Mouse (Mus musculus): ENCODE results near the gene Cnpy3. TPM values are rescaled to one million over a fixed set of nuclear protein-coding genes. Genes with fewer than 3 reads are reported as not detected.
A peak's percentile ranks its signal among the peaks of the same experiment; 100 is the strongest.

Gene Cnpy3
- polyA plus RNA-seq, 1 experiment from 2014 or later, result 110 TPM

DNA sequence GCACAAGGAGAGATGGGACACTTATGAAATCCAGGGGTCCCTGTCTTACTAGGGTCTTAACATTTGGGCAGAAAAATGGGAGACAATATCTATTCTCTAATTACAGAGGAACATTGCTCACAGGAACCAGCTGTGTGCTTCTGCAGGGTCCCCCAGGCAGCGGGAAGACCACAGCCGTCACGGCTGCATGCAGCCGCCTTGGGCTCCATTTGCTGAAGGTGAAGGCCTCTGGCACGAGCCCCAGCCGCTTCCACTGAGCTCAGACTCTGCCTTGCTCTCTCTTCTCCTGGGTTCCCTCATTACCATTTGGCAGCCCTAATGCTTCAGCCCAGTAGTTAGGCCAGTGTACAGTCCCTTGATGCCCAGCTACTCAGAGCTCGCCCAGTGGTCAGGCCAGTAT lies 30.9 kb downstream of the Cnpy3 start:
- in situ Hi-C loops (cut with MboI; ENCODE audit: low pct_unique_long_range_greater_than_20kb), result no loop called here
- ATAC-seq, result no peak
- no peaks in the 10 kb centered on the region for H3K27me3 ChIP-seq
- no peak for DNase-seq (ENCODE audit: low read depth, low spot score)
- ChIA-PET CTCF (no interaction called here), POLR2A (interaction anchor here (0.6 kb wide), 1 partner anchor 16 kb away, joined by 3 read pairs; the partner anchor contains the start of gene Ppp2r5d)
- no peak for TF ChIP-seq CTCF (IDR thresholded peaks at IDR 0.05)

DNA sequence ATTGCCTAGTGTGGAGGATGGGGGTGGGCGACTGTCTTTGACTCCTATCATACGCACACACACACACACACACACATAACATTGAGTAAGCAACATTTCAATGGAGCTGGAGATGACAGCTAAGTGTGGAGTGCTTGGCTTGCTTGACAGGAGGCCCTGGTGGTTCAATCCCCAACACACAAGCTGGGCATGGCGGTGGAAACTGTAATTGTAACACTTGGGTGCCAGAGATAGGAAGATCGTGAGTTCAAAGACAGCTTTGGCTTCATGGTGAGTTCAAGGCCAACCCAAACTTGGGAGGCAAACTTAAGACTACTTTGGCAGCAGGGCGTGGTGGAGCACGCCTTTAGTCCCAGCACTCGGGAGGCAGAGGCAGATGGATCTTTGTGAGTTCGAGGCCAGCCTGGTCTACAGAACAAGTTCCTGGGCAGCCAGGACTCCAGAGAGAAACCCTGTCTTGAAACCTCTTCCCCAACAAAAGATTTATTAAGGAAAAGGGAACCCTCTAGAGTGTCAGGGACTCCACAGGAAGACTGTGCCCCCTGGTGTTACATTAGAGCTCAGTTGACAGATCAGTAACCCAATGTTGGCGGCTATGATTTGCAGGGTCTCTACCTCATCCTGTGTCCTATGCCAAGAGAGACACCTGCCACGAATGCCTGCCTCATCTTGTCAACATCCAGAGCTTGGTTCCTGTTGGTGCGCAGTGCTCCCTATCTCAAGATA lies 37.1 kb downstream of the Cnpy3 start:
- ChIA-PET POLR2A (interaction anchor here (0.6 to 1.3 kb wide), 6 partner anchors 10 to 70 kb away, joined by 3 to 11 read pairs (median 4); partner anchors contain the start of genes Klhdc3 and Ppp2r5d), CTCF (interaction anchor here (1.1 to 3.2 kb wide), 3 partner anchors 9 to 70 kb away, joined by 3 to 21 read pairs (median 7); partner anchors contain the start of gene Mea1)
- no peak for DNase-seq (ENCODE audit: low read depth, low spot score)
- no peak for ATAC-seq
- no peaks in the 10 kb centered on the region for H3K27me3 ChIP-seq
- TF ChIP-seq CTCF (IDR thresholded peaks at IDR 0.05), result no peak
- in situ Hi-C loops (cut with MboI; ENCODE audit: low pct_unique_long_range_greater_than_20kb), result loop anchor here (5.0 kb wide), 1 partner anchor 63 kb away; the partner anchor contains the start of gene Cul7

DNA sequence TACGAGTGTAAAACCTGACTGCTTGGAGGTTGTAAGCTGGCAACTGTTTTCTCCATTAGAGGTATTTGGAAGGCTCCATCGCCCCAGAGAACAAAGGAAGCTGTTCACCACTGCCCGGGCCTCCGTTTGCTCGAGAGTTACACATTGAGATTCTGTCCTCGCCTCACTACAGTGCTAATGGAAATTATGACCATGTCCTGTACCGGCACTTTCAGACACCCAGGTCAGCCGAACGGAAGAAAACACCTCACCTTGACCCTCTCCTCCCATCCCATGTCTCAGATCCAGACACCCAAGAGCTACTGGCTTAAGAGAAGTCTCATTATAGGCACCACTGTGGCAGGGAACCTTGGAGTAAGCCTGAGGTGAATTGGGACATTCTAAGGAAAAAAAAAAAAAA lies 38.2 kb downstream of the Cnpy3 start:
- DNase-seq (ENCODE audit: low read depth, low spot score), result no peak
- ChIA-PET POLR2A (interaction anchor here (1.2 to 1.3 kb wide), 5 partner anchors 9 to 69 kb away, joined by 3 to 11 read pairs (median 5); partner anchors contain the start of genes Klhdc3 and Ppp2r5d), CTCF (interaction anchor here (2.1 to 3.2 kb wide), 2 partner anchors 10 to 69 kb away, joined by 7 to 21 read pairs; no protein-coding TSS in a partner anchor)
- in situ Hi-C loops (cut with MboI; ENCODE audit: low pct_unique_long_range_greater_than_20kb), result loop anchor here (5.0 kb wide), 1 partner anchor 62 kb away; the partner anchor contains the start of gene Cul7
- no peak for ATAC-seq
- H3K27me3 ChIP-seq, result no peaks in the 10 kb centered on the region
- TF ChIP-seq CTCF (IDR thresholded peaks at IDR 0.05), result no peak

DNA sequence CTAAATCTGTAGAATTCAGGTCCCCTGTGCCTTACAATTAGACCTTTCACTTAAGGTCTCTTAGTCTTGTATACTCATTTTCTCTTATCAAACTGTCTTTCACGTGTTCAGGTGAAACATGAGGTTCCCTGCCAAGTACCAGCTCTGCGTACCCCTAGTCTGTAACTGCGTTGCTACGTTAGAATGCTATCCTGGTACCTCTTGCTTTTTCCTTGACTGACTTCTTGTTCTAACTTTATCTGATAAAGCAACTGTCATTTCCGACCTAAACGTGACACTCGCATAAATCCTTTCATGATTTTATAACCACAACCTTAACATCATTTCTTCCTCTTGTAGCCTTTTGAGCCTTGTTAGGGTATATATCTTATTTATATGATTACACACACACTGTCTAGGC lies 39.6 kb downstream of the Cnpy3 start:
- POLR2A ChIA-PET, result interaction anchor here (0.6 to 1.6 kb wide), 5 partner anchors 10 to 444 kb away, joined by 3 to 4 read pairs (median 3); no protein-coding TSS in a partner anchor
- CTCF ChIA-PET, result no interaction called here
- TF ChIP-seq CTCF (IDR thresholded peaks at IDR 0.05), result no peak
- in situ Hi-C loops (cut with MboI; ENCODE audit: low pct_unique_long_range_greater_than_20kb), result loop anchor here (5.0 kb wide), 1 partner anchor 60 kb away; the partner anchor contains the start of gene Cul7
- no peak for DNase-seq (ENCODE audit: low read depth, low spot score)
- ATAC-seq, result no peak
- H3K27me3 ChIP-seq, result no peaks in the 10 kb centered on the region

DNA sequence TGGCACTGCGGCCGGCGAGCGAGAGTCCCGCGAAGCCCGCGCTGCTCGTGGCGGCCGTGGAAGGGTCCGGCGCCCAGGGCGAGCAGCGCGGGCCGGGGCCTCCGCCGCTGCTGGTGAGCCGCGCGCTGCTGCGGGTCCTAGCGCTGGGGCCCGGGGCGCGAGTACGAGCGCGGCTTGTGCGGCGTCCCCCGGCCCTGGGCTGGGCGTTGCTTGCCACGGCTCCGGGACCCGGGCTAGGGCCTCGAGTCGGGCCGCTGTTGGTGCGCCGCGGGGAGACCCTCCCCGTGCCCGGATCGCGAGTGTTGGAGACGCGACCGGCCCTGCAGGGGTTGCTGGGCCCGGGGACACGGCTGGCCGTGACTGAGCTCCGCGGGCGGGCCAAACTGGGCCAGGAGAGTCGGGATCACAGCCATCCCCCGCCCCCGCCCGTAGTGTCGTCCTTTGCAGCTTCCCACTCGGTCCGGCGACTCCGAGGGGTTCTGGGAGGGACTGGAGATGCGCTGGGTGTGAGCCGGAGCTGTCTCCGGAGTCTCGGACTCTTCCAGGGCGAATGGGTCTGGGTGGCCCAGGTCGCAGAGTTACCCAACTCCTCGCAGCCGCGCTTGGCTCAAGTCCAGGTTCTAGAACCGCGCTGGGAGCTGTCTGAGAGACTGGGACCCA lies 40.3 kb downstream of the Cnpy3 start:
- no peak for DNase-seq (ENCODE audit: low read depth, low spot score)
- POLR2A ChIA-PET, result interaction anchor here (0.6 to 1.6 kb wide), 6 partner anchors 11 to 444 kb away, joined by 3 to 5 read pairs (median 3); no protein-coding TSS in a partner anchor

DNA sequence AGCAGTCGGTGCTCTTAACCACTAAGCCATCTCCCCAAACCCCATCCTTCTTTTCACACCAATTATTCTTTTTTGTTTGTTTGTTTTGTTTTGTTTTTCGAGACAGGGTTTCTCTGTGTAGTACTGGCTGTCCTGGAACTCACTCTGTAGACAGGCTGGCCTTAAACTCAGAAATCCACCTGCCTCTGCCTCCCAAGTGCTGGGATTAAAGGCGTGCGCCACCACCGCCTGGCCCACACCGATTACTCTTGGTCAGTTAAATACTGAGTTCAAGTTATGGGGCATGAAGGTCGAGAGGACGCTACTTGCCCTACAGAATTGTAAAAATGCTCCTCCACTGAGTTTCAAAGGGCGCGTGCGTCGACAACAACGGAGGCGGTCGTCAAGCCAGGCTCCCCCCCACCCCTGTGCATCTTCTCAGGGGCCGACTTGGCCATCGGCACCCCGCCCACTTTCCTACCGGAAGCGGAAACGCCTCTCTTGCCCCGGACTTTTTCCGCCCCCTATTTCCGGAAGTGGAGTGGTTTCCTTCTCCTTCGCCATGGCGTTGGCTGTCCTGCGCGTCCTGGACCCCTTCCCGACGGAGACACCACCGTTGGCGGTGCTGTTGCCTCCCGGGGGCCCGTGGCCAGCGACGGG lies 40.9 kb downstream of the Cnpy3 start, which contains the start of gene Pex6:
TSS of gene Pex6 (plus strand) at position 505 of the 639 bp plus-strand sequence.
- CTCF ChIA-PET, result no interaction called here
- POLR2A ChIA-PET, result interaction anchor here (0.6 kb wide), 1 partner anchor 174 kb away, joined by 5 read pairs; no protein-coding TSS in a partner anchor
- H3K27me3 ChIP-seq, result no peaks in the 10 kb centered on the region
- DNase-seq (ENCODE audit: low read depth, low spot score), result peak; percentile 46
- peak; percentile 75 for ATAC-seq
- in situ Hi-C loops (cut with MboI; ENCODE audit: low pct_unique_long_range_greater_than_20kb), result loop anchor here (5.0 kb wide), 1 partner anchor 59 kb away; the partner anchor contains the start of gene Cul7
- TF ChIP-seq CTCF (IDR thresholded peaks at IDR 0.05), result no peak

More for the DNA sequence above, 40.3 kb downstream of the Cnpy3 start:
- CTCF ChIA-PET, result no interaction called here
- TF ChIP-seq CTCF (IDR thresholded peaks at IDR 0.05), result no peak
- in situ Hi-C loops (cut with MboI; ENCODE audit: low pct_unique_long_range_greater_than_20kb), result loop anchor here (5.0 kb wide), 1 partner anchor 59 kb away; the partner anchor contains the start of gene Cul7
- H3K27me3 ChIP-seq, result no peaks in the 10 kb centered on the region
- ATAC-seq, result peak; percentile 8

DNA sequence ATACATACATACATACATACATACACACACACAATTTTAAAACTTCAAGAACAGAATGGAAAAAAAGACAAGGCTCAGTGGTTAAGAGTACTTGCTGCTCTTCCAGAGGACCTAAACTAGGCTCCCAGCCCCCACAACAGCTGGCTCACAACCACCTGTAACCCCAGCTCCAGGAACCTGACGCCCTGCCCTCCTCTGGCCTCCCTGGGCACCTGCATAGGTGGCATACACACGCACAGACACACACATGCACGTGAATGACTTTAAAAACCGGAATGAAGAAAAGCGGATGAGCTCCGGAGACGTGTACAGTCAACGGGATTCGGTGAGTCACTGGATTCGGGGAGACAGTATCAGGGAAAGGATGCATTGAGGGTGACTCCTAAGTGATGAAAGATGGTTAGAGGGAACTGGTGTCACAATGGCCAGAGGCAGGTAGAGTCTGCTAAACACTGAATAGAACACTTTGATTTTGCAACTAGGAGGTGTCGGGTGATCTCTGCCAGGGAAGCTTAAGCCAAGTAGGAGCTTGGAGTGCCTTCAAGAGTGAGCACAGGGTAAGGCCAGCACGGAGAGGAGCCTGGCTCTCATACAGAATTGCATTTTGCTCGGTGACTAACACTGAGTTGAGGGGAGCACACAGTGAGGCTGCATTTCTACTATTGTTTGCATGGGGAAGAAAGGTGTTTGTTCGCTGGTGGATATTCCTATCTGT lies 45.5 kb downstream of the Cnpy3 start:
- no peak for TF ChIP-seq CTCF (IDR thresholded peaks at IDR 0.05)
- in situ Hi-C loops (cut with MboI; ENCODE audit: low pct_unique_long_range_greater_than_20kb), result no loop called here
- ATAC-seq (no peak), DNase-seq (ENCODE audit: low read depth, low spot score) (no peak)
- ChIA-PET CTCF (no interaction called here), POLR2A (interaction anchor here (1.7 kb wide), 1 partner anchor 26 kb away, joined by 4 read pairs; the partner anchor contains the start of gene Klhdc3)
- H3K27me3 ChIP-seq, result no peaks in the 10 kb centered on the region

DNA sequence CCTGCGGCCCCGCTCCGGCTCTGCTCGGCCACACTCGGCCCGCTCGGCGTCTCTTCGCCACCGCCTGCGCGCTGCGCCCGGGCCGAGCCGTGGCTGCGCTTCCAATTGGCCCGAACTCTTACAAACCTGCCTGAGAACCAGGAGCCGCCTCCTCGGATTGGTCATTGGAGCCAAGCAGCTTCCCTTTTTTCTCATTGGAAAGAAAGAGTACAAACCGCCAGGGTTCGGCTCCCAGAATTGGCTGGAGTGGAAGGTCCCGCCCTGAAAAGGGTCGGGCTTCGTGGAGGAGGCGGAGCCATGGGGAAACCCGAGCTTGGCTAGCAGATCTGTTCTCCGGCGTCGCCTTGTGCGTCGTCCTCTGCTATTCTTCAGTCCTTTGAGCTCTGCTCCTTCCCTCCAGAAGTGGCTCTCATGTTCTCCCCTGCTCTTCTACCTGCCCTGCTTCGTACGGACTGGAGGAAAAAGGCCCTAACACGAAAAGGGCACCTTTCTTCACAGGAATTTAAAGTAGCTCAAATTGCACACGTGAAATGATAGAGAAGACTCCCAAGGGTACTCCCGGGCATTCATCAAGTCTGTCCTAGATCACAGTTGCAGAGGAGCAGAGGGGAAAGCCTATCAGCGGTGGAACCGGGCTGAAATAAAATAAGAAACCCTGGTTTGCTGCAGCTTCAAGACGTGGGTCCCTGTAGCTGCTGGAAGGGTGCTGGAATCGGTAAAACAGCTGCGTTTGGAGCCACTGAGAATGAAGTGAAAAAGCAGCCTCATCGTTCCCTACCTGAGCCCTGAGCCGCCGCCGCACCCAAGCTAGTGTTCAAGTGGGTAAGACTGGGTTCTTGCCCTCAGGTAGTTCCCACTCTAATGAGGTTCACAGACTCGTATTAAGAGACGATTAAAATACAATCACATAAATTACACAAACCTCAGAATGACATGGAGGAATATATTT lies 46.9 kb downstream of the Cnpy3 start, which contains the start of gene Ppp2r5d:
TSS of gene Ppp2r5d (minus strand) at position 225 of the 949 bp plus-strand sequence.
- DNase-seq (ENCODE audit: low read depth, low spot score), result peak; percentile 93
- TF ChIP-seq CTCF (IDR thresholded peaks at IDR 0.05), result no peak
- ChIA-PET CTCF (interaction anchor here (1.0 to 1.3 kb wide), 3 partner anchors 8 to 36 kb away, joined by 3 to 4 read pairs (median 3); no protein-coding TSS in a partner anchor), POLR2A (interaction anchor here (0.9 to 1.7 kb wide), 7 partner anchors 8 to 39 kb away, joined by 3 to 8 read pairs (median 3); partner anchors contain the start of gene Klhdc3)
- peak; percentile 92 for ATAC-seq
- in situ Hi-C loops (cut with MboI; ENCODE audit: low pct_unique_long_range_greater_than_20kb), result no loop called here
- no peaks in the 10 kb centered on the region for H3K27me3 ChIP-seq

Data from Patski (cell line).